Mouse (Mus musculus) intestine, embryonic 14.5 days (tissue): Measurements from ENCODE around the gene Hoxd8. TPM values are rescaled to one million over a fixed set of nuclear protein-coding genes. Genes with fewer than 3 reads are reported as not detected.

ENCODE experiments used
- ATAC-seq: fragments of 200-750 bp; cut with Nextera tagmentation; replicated peaks from 2 replicates; pipeline ENCODE4 v1.8.0; 2017; ENCODE audit warnings: low read depth, moderate number of reproducible peaks, moderate TSS enrichment, moderate library complexity; ENCODE audit not compliant: low FRiP score, low TSS enrichment
- DNase-seq: peaks from one replicate; pipeline ENCODE4 v3.0.0-alpha.2; 2018; ENCODE audit warnings: low spot score
- H3K27ac ChIP-seq: fragments of 300-500 bp; sonication (generic); 2 replicates; pipeline ENCODE4 v1.5.1; 2014; ENCODE audit warnings: low read depth, mild to moderate bottlenecking, control low read depth
- H3K27me3 ChIP-seq: fragments of 300-500 bp; sonication (generic); replicated peaks from 2 replicates; pipeline ENCODE4 v1.6.1; 2014; ENCODE audit warnings: low read length, control low read depth; ENCODE audit not compliant: control insufficient read depth, insufficient read depth
- H3K36me3 ChIP-seq: fragments of 300-500 bp; sonication (generic); 2 replicates; pipeline ENCODE4 v1.6.1; 2014; ENCODE audit warnings: low read length, control low read depth; ENCODE audit not compliant: control insufficient read depth, insufficient read depth
- H3K4me1 ChIP-seq: fragments of 300-500 bp; sonication (generic); replicated peaks from 2 replicates; pipeline ENCODE4 v1.6.1; 2014; ENCODE audit warnings: low read length, control low read depth, mixed read lengths; ENCODE audit not compliant: control insufficient read depth, insufficient read depth
- H3K4me2 ChIP-seq: fragments of 300-500 bp; sonication (generic); 2 replicates; pipeline ENCODE4 v1.6.1; 2014; ENCODE audit warnings: low read length
- H3K4me3 ChIP-seq: fragments of 300-500 bp; sonication (generic); 2 replicates; pipeline ENCODE4 v1.5.1; 2014; ENCODE audit warnings: low read depth, low read length, control low read depth, mixed read lengths
- H3K9ac ChIP-seq: fragments of 300-500 bp; sonication (generic); 2 replicates; pipeline ENCODE4 v1.6.1; 2014; ENCODE audit warnings: mild to moderate bottlenecking, low read length
- H3K9me3 ChIP-seq: fragments of 300-500 bp; sonication (generic); 2 replicates; pipeline ENCODE4 v1.6.1; 2016; ENCODE audit warnings: low read length, control low read depth; ENCODE audit not compliant: control insufficient read depth
- WGBS: fragments of 180-500 bp; shearing (Covaris S2); extraction: QIAGEN DNeasy Blood & Tissue Kit; methylation state at CpG from one replicate; pipeline ENCODE4 v1.1.7; 2014; 5-methylcytosine and 5-hydroxymethylcytosine counted together
- polyA plus RNA-seq: library from polyadenylated mRNA; unstranded; fragments of >200 nt; fragmentation: Nextera tagmentation; extraction: Ambion mirVana; gene quantifications from 2 replicates; pipeline ENCODE4 v1.2.1, GENCODE M21; 2014

Gene Hoxd8
- polyA plus RNA-seq, 1 experiment from 2014 or later: 6.1 TPM

GRCm38 (mm10) chr2:74720955-74721491 lies 16.6 kb downstream of the Hoxd8 start:
- peaks cover 80% of the 10 kb centered on the region for H3K27me3 ChIP-seq
- WGBS: 27% methylated on average over 5 of the region's 5 CpGs
- DNase-seq (peak; percentile 68), ATAC-seq (0 out of 2 replicates have a peak, but pooled peaks have one; percentile 51)
- no peaks in the 10 kb centered on the region for H3K36me3 ChIP-seq
- no peak overlapping the region for H3K4me3 ChIP-seq
- H3K27ac ChIP-seq: no peak overlapping the region
- no peak overlapping the region for H3K9ac ChIP-seq
- H3K9me3 ChIP-seq: no peaks in the 10 kb centered on the region
- H3K4me1 ChIP-seq: peaks cover 19% of the 10 kb centered on the region
- no peak overlapping the region for H3K4me2 ChIP-seq

GRCm38 (mm10) chr2:74721882-74722281 lies 17.5 kb downstream of the Hoxd8 start:
- WGBS: 16% methylated on average over 6 of the region's 6 CpGs
- Histone ChIP-seq H3K4me2 (peak overlapping the region; percentile 26), H3K4me3 (0 out of 2 replicates have a peak overlapping the region, but pooled peaks have one; percentile 2), H3K27ac (no peak overlapping the region), H3K27me3 (peaks cover 83% of the 10 kb centered on the region), H3K9ac (no peak overlapping the region), H3K9me3 (no peaks in the 10 kb centered on the region), H3K36me3 (no peaks in the 10 kb centered on the region), H3K4me1 (peaks cover 19% of the 10 kb centered on the region)
- DNase-seq (peak; percentile 62), ATAC-seq (no peak)

- Histone ChIP-seq H3K27ac (no peak overlapping the region), H3K4me3 (no peak overlapping the region), H3K9ac (no peak overlapping the region), H3K27me3 (peaks cover 86% of the 10 kb centered on the region), H3K9me3 (no peaks in the 10 kb centered on the region), H3K4me1 (peaks cover 25% of the 10 kb centered on the region), H3K4me2 (peak overlapping the region; percentile 26; the same call in 1 of the 2 replicates), H3K36me3 (no peaks in the 10 kb centered on the region)
- DNase-seq (no peak), ATAC-seq (no peak)
- WGBS: 47% methylated on average over 8 of the region's 8 CpGs
These were observed 18.5 kb downstream of the Hoxd8 start for GRCm38 (mm10) chr2:74722949-74723348.

- H3K4me1 ChIP-seq: peaks cover 25% of the 10 kb centered on the region
- DNase-seq (peak; percentile 71), ATAC-seq (no peak)
- peaks cover 95% of the 10 kb centered on the region for H3K27me3 ChIP-seq
- no peaks in the 10 kb centered on the region for H3K9me3 ChIP-seq
- H3K27ac ChIP-seq: no peak overlapping the region
- no peak overlapping the region for H3K4me2 ChIP-seq
- no peak overlapping the region for H3K9ac ChIP-seq
- no peaks in the 10 kb centered on the region for H3K36me3 ChIP-seq
- H3K4me3 ChIP-seq: no peak overlapping the region
- WGBS: 56% methylated on average over 7 of the region's 7 CpGs
These were observed 20.0 kb downstream of the Hoxd8 start for GRCm38 (mm10) chr2:74724244-74725015.

- Histone ChIP-seq H3K9ac (no peak overlapping the region), H3K36me3 (no peaks in the 10 kb centered on the region), H3K27me3 (peaks cover 95% of the 10 kb centered on the region), H3K4me2 (0 out of 2 replicates have a peak overlapping the region, but pooled peaks have one; percentile 2), H3K4me1 (peaks cover 25% of the 10 kb centered on the region), H3K27ac (no peak overlapping the region), H3K9me3 (no peaks in the 10 kb centered on the region), H3K4me3 (no peak overlapping the region)
- 39% methylated on average over 17 of the region's 17 CpGs for WGBS
- ATAC-seq (no peak), DNase-seq (no peak)
These were observed 20.8 kb downstream of the Hoxd8 start for GRCm38 (mm10) chr2:74725171-74725570.

GRCm38 (mm10) chr2:74726551-74726950 lies 22.1 kb downstream of the Hoxd8 start, which contains the start of gene Gm28230:
Gm28230 (plus strand) TSS chr2:74726728.
- H3K4me2 ChIP-seq: peak within 1 kb of the TSS; percentile 51
- H3K27me3 ChIP-seq: peaks cover 96% of the 10 kb centered on the region
- H3K4me3 ChIP-seq: peak within 1 kb of the TSS; percentile 33
- WGBS: 60% methylated on average over 5 of the region's 5 CpGs
- ATAC-seq (no peak), DNase-seq (peak; percentile 57)
- H3K27ac ChIP-seq: peak within 1 kb of the TSS; percentile 67
- no peaks in the 10 kb centered on the region for H3K9me3 ChIP-seq
- H3K4me1 ChIP-seq: peaks cover 19% of the 10 kb centered on the region
- H3K9ac ChIP-seq: peak within 1 kb of the TSS; percentile 41
- no peaks in the 10 kb centered on the region for H3K36me3 ChIP-seq

- Histone ChIP-seq H3K27ac (peak overlapping the region; percentile 67), H3K4me1 (peaks cover 19% of the 10 kb centered on the region), H3K9ac (peak overlapping the region; percentile 41), H3K4me2 (peak overlapping the region; percentile 51), H3K36me3 (no peaks in the 10 kb centered on the region), H3K9me3 (no peaks in the 10 kb centered on the region), H3K27me3 (peaks cover 95% of the 10 kb centered on the region), H3K4me3 (peak overlapping the region; percentile 33)
- ATAC-seq (no peak), DNase-seq (no peak)
- WGBS: 16% methylated on average over 43 of the region's 43 CpGs
These were observed 22.7 kb downstream of the Hoxd8 start for GRCm38 (mm10) chr2:74726973-74727639.

- Histone ChIP-seq H3K4me1 (peaks cover 19% of the 10 kb centered on the region), H3K4me2 (peak overlapping the region; percentile 51), H3K4me3 (peak overlapping the region; percentile 33), H3K27me3 (peaks cover 95% of the 10 kb centered on the region), H3K9ac (peak overlapping the region; percentile 41), H3K27ac (peak overlapping the region; percentile 67), H3K9me3 (no peaks in the 10 kb centered on the region), H3K36me3 (no peaks in the 10 kb centered on the region)
- 26% methylated on average over 25 of the region's 25 CpGs for WGBS
- DNase-seq (peak; percentile 65), ATAC-seq (0 out of 2 replicates have a peak, but pooled peaks have one; percentile 12)
These were observed 23.4 kb downstream of the Hoxd8 start for GRCm38 (mm10) chr2:74727640-74728302.
